Mouse (Mus musculus): ENCODE data around the gene Neurl1a.

The Neurl1a gene

DNA sequence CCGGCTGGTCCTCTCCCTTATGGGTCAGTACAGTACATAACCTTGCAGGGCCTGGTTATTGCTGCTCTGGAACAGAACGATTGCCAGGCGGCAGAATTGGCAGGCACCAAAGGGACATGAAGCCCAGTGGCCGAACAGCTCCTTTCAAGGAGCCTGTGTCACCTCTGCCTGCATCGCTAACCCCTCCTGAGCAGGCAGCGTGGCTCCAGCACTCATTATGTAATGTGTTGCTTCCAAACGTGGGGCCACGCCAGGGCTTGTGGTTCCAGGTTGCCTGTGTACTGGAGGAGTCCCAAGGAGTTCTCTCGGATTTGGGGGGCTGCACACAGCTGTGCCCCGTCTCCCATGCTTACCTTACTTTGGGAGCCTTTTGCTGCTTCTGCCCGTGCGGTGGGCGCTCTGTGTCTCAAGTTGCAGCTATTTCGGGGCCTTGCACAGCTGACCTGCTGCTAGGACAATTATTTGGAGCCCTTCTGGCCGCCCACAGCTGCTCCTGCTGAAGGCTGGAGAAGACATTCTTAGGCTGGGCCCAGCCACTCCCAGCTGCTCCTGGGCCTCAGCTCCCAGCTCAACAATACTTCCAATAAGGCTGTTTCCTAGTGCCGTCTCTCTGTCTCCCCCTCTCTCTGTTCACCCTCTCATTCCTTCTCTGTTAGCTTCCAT, 70.4 kb downstream of the Neurl1a start:
- DNase-seq, result no peak

DNA sequence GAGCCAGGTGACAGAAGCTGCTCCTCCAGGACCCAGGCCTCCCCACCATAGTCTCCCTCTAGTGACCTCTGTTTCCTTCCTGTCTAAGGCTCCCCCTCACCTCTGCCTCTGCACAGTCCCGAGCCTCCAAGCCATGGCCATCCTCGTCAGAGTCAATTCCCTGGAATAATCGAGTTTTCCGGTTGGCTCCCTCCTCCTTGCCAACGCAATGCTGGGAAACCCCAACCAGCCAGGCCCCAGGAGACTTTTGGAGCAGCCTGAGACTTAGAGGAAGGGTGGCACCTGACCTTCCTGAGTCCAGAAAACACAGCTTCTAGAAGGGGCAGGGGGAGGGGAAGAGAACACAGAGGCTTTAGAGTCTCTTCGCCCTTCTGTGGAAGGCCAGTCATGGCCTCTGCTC, 72.3 kb downstream of the Neurl1a start:
- no peak for DNase-seq

DNA sequence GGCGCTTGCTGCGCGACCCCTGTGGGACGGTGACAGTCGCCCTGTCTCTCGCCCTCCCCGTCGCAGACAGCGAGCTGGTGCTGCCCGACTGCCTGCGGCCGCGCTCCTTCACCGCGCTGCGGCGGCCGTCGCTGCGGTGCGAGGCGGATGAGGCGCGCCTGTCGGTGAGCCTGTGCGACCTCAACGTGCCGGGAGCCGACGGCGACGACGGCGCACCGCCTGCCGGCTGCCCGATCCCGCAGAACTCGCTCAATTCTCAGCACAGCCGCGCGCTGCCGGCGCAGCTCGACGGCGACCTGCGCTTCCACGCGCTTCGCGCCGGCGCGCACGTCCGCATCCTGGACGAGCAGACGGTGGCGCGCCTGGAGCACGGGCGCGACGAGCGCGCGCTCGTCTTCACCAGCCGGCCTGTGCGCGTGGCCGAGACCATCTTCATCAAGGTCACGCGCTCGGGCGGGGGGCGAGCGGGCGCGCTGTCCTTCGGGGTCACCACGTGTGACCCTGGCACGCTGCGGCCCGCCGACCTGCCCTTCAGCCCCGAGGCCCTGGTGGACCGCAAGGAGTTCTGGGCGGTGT, 74.5 kb downstream of the Neurl1a start:
- DNase-seq, result no peak

DNA sequence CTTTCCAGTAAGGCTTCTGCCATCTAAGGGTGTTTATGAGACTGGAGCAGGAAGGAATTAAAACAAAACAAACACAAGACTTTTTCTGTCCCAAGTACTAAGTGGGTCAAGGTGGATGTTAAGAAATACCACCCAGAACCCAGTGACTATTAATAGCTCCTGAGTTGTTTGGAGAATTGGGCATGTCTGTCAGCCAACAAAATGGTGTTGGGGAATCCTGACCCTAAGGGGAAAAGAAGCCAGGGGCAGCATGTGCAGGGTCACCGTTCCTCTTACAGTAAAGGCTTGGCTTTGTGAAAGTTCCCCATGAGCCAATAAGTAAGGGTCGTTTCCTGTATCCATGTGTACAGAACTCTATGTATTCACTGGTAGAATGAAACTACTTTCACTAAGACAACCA, 76.4 kb downstream of the Neurl1a start:
- no peak for DNase-seq

DNA sequence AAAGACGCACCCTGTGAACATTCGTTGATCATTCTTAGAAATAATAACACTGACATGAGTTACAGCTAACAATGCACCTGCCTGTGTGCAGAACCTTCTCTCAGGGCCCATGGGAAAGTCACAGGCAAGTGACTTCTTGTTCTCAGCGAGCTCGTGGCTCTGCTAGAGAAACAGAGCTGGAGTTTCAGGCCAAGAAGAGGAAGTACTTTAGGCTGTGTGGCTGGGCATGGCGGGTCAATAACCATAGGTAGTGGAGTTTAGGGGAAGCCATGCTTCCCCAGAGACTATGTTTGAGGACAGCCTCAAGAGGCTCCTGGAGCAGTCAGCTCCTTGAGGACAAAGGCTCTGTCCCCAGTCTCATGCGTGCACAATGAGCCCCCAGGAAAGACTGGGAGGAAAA, 77.3 kb downstream of the Neurl1a start:
- no peak for DNase-seq

DNA sequence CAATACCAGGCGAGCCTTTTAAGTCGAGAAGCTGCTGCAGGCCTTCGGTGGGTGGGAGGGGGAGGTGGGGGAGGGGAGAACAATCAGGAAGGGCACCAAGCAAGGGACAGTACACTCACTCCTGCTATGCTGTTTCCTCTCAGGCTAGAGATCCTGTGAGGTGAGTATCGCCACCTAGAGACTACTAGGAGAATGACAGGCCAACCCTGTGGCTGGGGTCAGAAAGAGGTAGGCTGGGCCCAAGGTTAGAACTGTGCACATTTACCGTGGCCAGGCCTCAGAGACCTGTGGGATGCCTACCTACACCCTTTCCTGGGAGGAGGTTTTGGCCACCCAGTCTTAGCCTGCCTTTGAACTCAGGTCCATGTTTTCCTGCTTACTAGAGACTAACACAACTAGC, 81.0 kb downstream of the Neurl1a start:
- DNase-seq, result no peak

DNA sequence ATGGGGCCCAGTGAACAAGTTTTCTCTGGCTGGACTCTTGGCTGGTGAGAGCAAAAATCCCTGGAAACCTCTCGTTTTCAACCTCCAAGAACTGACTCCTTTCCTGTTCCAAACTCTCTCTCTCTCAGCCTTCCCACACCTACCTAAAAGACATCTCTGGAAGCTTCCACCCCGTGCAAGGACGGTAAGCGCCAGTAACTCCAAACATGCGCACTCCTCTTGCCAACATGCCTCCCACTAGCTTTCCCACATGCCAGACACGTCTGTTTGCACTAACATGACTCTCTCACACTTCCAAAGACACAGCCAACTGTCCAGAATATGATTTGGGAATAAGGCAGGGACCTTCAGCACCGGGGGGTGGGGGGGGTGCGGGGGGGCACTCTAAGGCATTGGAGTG, 82.6 kb downstream of the Neurl1a start:
- no peak for DNase-seq

DNA sequence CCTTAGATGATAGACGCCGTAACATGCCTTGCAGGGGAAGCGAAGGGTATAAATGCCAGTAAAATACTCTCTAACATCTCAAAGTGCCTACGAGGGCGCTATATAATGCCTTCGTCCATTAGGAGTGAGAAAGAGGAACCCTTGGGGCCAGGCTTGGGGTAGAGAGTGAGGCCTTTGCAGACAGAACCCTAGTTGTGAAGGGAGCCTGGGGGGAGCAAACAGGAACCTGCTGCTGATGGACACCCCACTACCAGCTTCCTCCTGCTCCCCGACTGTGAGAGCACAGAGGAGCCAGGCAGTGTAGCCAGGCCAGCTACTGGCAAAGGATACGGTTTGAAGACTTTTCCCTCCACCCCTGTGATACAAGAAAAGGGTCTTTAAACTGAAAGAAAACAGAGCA, 85.0 kb downstream of the Neurl1a start:
- no peak for DNase-seq

DNA sequence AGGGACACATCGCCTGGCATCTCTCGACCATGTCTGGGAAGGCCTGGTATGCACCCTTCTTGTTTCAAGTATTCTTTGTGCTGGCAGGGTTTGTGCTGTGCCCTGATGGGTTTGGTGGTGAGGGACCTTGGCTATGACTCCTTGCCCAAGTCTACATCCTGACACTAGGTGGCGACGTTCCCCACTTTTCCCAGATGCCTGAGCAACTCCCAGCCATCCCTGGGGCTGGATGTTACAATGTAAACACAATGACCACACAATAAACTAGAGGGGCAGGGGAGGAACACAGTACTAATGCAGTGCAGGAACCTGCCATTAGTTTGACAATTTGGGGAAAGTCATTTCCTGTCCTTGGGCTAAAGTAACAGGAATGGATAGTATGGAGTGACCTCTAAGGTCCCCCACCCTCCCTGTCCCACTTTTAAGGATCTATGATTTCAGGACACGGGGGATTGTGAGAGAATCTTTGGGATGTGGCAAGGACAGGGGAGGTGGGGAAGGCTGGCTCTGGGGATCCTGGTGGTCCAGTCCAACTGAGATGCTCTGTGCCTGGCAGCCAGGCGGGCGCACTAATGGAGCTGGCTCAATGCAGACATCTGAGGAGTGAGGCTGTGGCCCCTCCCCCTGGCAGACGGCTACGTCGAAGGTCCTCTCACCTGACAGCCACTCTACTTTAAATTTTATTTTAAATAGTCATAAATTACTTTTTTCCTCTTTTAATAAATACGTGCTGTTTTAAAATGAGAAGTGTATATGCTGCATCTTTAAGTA, 85.9 kb downstream of the Neurl1a start:
- peak; percentile 79 for DNase-seq

DNA sequence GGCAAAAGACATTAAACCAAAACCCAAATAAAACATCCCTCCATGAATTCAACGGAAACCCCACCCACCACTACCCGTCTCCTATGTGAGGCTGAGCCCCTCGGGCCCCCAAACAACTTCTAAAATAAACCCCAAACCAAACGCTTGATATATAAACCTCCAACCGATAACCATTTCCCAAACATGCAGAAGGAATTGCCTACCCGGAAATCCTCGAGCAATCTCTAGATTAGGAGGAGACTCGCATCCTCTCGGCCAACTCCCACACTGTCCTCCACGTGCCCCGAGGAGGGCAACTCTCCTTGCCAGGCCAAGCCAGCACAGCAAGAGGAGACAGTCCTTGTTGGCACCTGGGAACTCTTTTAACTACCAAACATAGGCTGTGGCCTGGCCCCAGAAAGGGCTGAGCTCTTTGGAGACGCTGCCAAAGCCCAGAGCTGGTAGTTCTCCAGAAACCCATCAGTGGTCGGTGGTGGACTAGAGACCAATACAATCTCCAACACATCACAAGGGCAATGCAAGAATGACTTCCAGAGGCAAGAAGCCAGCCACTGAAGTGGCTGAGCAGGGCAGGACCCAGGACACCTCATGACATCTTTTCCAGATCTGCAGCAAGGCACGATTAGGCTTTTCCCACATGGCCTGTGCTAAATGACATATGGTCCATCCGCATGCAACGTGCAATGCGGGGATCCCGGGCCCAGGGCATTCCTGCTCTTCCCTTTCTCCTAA, 87.6 kb downstream of the Neurl1a start:
- DNase-seq, result peak; percentile 55

DNA sequence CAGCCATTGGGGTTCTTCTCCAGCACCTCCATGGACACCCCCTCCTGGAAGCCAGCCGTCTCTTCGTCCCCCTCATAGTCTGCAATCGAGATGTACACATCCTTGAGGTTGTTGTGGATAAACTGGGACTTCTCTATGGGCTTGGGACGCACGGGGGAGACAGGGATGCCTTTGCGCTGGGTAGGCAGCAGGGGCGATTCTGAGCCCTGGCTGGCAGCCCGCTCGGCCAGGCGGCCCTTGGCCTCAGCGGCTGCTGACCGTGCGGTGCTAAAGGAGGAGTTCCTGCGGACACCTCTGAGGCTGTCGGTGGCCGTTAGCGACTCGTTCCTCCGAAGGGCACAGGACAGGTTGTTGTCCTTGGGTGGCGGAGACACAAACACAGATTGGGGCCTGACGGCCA, 88.4 kb downstream of the Neurl1a start:
- DNase-seq, result no peak

DNA sequence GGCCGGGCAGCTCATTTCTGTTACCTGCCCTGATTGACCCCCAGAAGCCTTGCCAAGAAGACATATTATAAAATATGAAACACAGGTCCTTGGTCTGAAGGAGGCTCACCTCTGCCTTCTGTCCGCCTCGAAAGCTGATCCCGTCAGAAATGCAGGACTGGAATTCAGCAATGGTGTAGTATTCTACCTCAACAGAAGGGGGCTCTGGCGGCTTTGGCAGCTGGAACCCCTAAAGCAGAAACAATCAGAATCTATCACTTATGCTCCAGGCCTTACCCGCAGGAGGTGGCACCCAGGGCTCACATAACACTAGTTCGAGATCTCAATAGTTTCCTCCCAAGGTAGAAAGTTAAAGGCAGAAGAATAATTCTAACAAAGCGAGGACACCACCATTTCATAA, 91.1 kb downstream of the Neurl1a start:
- DNase-seq, result no peak

DNA sequence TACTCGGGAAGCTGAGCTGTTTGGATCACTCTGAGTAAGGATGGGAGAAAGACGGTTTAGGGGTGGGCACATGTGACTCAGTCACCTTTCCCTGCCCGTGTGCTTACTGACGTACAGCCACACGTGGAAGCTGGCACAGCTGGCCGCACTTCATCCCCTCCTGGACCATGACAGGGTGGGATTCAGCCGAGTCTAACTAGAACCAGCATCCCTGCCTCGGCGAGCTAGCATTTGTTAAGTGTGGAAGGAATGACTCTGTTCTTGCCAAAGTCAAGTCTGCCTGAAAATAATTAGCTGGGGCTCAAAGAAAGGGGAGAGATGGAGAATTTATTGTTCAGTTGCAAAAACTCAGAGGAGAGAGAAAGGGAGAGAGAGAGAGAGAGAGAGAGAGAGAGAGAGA, 91.9 kb downstream of the Neurl1a start:
- no peak for DNase-seq

DNA sequence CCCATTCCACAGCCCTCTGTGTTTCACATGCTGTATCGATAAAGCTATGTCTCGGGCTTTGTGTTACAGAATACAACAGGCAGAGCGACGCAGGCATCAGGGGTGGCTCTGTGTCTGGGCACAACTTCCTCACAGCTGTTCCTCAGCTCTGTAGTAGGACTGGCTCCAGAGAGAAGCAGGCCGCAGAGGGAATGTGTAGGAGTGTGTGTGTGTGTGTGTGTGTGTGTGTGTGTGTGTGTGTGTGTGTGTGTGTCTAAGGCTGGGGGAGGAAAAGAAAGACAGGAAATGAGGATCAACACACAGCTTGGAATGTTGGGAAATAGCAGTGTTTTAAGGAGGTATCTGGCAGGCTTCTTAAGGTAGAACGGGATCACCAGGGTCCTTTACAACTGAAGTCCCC, 98.1 kb downstream of the Neurl1a start:
- DNase-seq, result no peak

DNA sequence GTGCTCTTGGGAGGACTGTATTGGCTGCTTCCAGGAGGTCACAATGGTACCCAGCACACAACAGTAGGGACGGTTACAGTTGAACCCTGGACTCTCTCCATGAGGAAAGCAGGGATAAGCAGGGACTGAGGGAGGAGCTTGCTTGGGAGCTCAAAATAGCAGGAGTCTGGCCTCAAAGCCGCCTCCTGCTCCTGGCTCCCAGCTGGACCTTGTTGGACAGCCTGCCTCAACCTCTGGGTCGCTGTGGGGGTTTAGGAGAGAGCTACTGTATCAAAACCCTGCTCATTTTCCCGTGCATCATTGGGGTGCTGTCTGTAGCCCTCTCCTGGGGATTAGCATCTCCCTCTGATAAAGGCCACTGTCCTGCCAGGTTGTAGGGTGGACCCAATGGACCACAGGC, 100.8 kb downstream of the Neurl1a start:
- DNase-seq, result no peak

DNA sequence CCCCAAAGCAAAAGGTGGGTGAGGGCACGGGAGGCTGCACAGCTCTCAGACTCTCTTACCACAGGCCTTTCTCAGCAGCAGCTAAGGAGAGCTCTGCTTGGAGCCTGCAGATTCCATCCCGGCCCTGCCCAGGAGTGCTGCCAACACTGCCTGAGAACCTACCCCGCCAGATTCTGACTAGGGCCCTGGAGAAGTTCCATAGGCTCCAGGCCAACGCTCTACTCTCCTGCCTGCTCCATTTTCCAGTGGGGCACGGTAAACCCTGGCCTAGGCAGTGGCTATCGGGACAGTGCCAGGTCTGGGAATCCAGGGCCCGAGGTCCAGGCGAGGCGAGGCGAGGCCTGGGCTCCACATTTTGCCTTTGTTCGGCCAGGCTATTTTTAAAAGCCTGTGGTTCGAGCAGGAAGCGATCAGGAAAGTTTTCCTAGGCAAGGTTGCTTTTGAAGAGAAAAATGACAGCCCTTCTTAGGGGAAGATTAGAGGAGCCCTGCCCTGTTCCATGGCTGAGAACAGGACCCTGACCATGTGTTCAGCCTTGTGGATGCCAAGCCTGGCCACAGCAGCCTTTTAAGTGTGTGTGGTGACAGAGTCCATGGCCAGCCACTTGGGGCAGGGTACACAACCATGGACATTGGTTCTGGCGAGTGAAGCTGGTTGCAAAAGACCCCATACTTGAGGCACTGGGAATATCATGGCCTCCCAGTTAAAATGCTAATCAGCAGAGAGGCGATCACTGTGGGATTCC, 101.3 kb downstream of the Neurl1a start:
- peak; percentile 95 for DNase-seq

DNA sequence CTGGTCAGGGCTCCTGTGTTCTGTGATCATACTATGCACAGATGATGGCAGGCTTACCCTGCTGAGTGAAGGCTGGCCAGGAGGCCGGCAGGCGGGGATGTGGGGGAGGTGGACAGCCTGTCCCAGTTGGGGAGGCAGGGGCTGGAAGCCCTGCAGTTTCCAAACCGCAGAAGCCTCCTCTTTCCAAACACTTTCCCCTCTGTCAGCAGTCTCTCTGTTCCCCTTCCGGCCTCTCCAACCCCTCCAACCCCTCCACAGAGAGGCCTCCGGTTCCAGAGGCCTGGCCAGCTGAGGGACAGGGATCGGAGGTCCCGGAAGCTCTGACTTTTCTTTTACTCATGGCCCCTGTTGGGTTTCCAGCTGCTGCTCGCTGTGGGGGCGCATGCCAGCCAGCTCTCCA, 102.3 kb downstream of the Neurl1a start:
- no peak for DNase-seq

DNA sequence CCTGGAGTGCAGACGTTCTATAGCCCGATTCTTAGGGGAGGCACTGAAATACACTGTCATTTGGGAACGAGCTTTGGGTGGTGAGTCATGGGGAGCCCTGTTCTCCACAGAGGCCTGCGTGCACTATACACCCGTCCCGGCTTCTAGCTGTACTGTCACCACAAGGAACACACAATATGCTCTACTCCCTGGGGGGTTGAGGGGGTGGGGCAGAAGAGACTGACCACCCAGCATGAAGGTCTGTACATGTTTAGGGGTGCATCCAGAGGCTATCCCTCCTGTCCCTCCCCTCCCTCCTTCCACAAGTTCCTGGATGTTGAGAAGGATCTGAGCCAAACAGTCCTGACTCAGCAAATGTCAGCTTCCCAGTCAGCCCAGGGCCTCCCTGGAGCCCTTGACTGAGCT, 103.4 kb downstream of the Neurl1a start:
- peak; percentile 49 for DNase-seq

DNA sequence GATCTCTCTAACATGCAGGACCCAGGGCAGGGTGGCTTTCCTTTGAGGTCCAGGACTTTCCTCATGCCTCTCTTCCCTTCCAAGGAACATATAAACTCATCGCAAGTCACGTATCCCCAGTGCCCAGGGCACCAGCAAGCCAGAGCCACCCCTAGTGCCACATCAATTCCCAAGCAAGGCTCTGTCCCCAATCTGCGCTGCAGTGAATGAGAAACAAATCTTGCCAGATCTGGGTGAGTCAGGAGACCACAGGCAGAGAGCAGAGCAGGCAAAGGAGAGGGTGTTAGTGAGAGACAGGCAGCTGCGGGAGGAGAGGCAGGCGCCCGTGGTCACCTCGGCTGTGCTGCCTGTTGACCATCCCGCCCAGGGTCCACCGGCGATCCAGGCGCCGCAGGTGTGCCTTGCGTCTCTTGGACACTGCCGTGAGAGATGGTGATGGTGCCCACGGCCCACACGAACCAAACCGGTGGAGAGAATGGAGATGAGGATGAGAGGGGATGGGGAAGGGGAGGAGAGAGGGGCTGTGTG, 104.1 kb downstream of the Neurl1a start:
- no peak for DNase-seq

DNA sequence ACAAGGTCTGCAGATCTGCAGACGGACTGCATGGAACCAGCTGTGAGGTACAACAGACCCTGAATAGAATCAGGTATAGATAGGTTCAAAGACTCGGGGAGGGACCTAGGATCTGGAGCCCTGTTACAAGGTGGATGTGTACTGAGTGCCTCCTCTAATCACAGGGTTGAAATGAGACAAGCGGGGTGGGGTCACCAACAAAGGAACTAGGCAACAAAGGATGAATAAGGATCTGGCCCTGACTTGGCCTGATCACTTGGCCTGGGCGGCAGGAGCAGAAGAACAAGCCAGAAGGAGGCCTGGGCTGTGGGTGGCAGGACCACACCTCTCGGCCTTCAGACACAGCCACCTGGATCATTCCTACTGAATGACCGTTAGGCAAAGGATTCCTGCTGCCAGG, 107.0 kb downstream of the Neurl1a start:
- DNase-seq, result no peak

DNA sequence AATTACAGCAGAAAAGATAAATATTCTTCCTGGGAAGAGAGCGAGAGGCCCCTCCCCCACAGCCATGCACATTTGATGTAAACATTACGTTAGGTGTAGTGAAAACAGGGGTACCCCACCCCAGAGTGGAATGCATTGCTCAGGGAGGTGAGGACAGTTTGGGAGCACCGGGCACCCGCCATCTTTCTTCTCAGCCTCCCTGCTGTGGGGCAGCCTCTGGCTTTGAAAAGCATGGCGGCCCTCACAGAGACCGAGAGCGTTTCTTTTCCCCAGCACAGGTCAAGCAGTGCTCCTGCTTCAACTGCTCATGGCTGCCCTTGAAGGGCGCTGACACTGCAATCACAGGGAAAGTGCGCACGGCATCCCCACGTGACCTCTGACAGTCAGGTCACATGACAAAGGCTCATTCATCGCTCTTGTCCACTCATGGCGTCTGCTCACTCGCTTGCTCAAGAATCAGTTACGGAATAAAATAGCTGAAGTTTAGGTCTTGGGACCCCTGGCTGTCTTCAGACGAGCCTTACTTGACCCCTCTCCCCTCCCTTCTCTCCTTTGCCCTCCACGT, 108.3 kb downstream of the Neurl1a start:
- no peak for DNase-seq

DNA sequence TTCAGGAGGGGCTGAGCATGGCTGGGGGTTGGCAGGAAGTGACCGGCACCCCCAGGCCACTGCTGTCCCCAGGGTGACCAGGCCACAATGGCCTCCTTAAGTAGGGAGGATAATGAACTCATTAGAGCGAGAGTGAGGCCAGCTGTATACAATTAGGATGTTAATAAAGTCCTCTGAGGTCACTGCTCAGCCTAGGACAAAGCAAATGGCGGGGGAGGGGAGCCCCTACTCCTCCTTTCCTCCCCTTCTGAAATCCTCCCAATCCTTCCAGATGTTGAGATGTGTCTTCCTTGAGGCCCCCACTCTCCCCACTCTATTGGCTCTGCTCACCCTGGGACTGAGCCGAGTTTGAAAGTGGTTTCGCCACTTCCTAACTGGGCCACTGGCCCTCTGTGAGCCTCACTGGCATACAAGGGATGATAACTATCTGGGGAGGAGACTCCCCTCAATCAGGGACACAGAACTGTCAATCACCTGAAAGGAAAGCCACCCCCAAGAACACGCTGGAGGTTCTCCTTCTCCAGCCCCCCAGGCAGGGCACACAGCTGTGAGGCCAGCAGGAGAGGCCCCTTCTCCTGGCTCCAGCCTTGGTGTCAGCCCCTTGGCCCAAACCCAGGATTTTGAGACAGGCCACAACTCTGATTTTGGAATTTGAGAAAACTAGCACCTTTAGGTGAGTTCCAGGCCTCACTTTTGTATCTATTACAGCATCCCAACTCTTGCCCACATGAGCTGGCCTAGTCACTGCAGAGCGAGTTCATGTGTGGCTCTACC, 112.9 kb downstream of the Neurl1a start:
- no peak for DNase-seq

Measured in cerebellum, adult 11-12 months (tissue).